Mouse (Mus musculus): Measurements from ENCODE around the gene Olig2. TPM values are rescaled to one million over a fixed set of nuclear protein-coding genes. Genes with fewer than 3 reads are reported as not detected.

Gene Olig2
- polyA plus RNA-seq (2015; fragmentation: Nextera tagmentation; extraction: Ambion mirVana), result not detected in 2 replicates

- H3K9me3 ChIP-seq (replicated peaks), result no peaks in the 10 kb centered on the region
- no peak within 1 kb of the TSS for H3K9ac ChIP-seq
- H3K4me1 ChIP-seq, result peaks cover 39% of the 10 kb centered on the region
- 1% methylated on average over 53 of the region's 53 CpGs for WGBS
- H3K4me2 ChIP-seq, result peak within 1 kb of the TSS; percentile 50
- peak within 1 kb of the TSS; percentile 32 for H3K4me3 ChIP-seq (replicated peaks)
- peaks cover 100% of the 10 kb centered on the region for H3K27me3 ChIP-seq
- H3K36me3 ChIP-seq, result no peaks in the 10 kb centered on the region
- H3K27ac ChIP-seq, result no peak within 1 kb of the TSS
- ATAC-seq (replicated peaks; ENCODE audit: low FRiP score), result peak; percentile 43; the same call in 1 of the 2 replicates
Observed at GRCm38 (mm10) chr16:91225233-91226037, at the start of gene Olig2. Olig2 (plus strand) TSS chr16:91225457.

GRCm38 (mm10) chr16:91175892-91176291 lies 49.4 kb upstream of the Olig2 start:
- WGBS, result 4% methylated on average over 8 of the region's 8 CpGs
- Histone ChIP-seq H3K36me3 (no peaks in the 10 kb centered on the region), H3K27me3 (peaks cover 97% of the 10 kb centered on the region), H3K4me3 (replicated peaks) (no peak overlapping the region), H3K4me1 (peaks cover 6% of the 10 kb centered on the region; the same call in 1 of the 2 replicates), H3K27ac (no peak overlapping the region), H3K9me3 (replicated peaks) (no peaks in the 10 kb centered on the region), H3K4me2 (no peak overlapping the region), H3K9ac (no peak overlapping the region)
- peak; percentile 60; the same call in 1 of the 2 replicates for ATAC-seq (replicated peaks; ENCODE audit: low FRiP score)

GRCm38 (mm10) chr16:91187046-91187445 lies 38.2 kb upstream of the Olig2 start:
- Histone ChIP-seq H3K9me3 (replicated peaks) (no peaks in the 10 kb centered on the region), H3K9ac (no peak overlapping the region), H3K27ac (no peak overlapping the region), H3K27me3 (peaks cover 78% of the 10 kb centered on the region), H3K36me3 (no peaks in the 10 kb centered on the region), H3K4me2 (no peak overlapping the region), H3K4me1 (no peaks in the 10 kb centered on the region), H3K4me3 (replicated peaks) (no peak overlapping the region)
- ATAC-seq (replicated peaks; ENCODE audit: low FRiP score), result no peak
- 18% methylated on average over 8 of the region's 8 CpGs for WGBS

- Histone ChIP-seq H3K27me3 (peaks cover 78% of the 10 kb centered on the region), H3K9me3 (replicated peaks) (no peaks in the 10 kb centered on the region), H3K4me1 (no peaks in the 10 kb centered on the region), H3K4me2 (no peak overlapping the region), H3K4me3 (replicated peaks) (no peak overlapping the region), H3K9ac (no peak overlapping the region), H3K36me3 (no peaks in the 10 kb centered on the region), H3K27ac (no peak overlapping the region)
- WGBS, result 69% methylated on average over 10 of the region's 10 CpGs
- ATAC-seq (replicated peaks; ENCODE audit: low FRiP score), result no peak
Observed at GRCm38 (mm10) chr16:91187662-91188061, 37.6 kb upstream of the Olig2 start.

- ATAC-seq (replicated peaks; ENCODE audit: low FRiP score), result no peak
- H3K9ac ChIP-seq, result no peak overlapping the region
- no peak overlapping the region for H3K4me2 ChIP-seq
- H3K4me3 ChIP-seq (replicated peaks), result no peak overlapping the region
- peaks cover 78% of the 10 kb centered on the region for H3K27me3 ChIP-seq
- no peaks in the 10 kb centered on the region for H3K4me1 ChIP-seq
- WGBS, result 81% methylated on average over 12 of the region's 12 CpGs
- H3K27ac ChIP-seq, result no peak overlapping the region
- no peaks in the 10 kb centered on the region for H3K9me3 ChIP-seq (replicated peaks)
- H3K36me3 ChIP-seq, result no peaks in the 10 kb centered on the region
Observed at GRCm38 (mm10) chr16:91188304-91188703, 37.0 kb upstream of the Olig2 start.

GRCm38 (mm10) chr16:91191233-91191632 lies 34.0 kb upstream of the Olig2 start:
- 78% methylated on average over 6 of the region's 6 CpGs for WGBS
- no peak overlapping the region for H3K9ac ChIP-seq
- no peak overlapping the region for H3K4me3 ChIP-seq (replicated peaks)
- H3K4me1 ChIP-seq, result no peaks in the 10 kb centered on the region
- no peak overlapping the region for H3K4me2 ChIP-seq
- H3K27ac ChIP-seq, result no peak overlapping the region
- H3K36me3 ChIP-seq, result no peaks in the 10 kb centered on the region
- ATAC-seq (replicated peaks; ENCODE audit: low FRiP score), result no peak
- H3K27me3 ChIP-seq, result peaks cover 74% of the 10 kb centered on the region
- no peaks in the 10 kb centered on the region for H3K9me3 ChIP-seq (replicated peaks)

- H3K36me3 ChIP-seq, result no peaks in the 10 kb centered on the region
- H3K4me3 ChIP-seq (replicated peaks), result no peak overlapping the region
- no peak overlapping the region for H3K27ac ChIP-seq
- H3K9ac ChIP-seq, result no peak overlapping the region
- H3K27me3 ChIP-seq, result peaks cover 71% of the 10 kb centered on the region
- peaks cover 1% of the 10 kb centered on the region; the same call in 1 of the 2 replicates for H3K9me3 ChIP-seq (replicated peaks)
- no peak overlapping the region for H3K4me2 ChIP-seq
- no peaks in the 10 kb centered on the region for H3K4me1 ChIP-seq
- WGBS, result 78% methylated on average over 9 of the region's 9 CpGs
- no peak for ATAC-seq (replicated peaks; ENCODE audit: low FRiP score)
Observed at GRCm38 (mm10) chr16:91191663-91192237, 33.5 kb upstream of the Olig2 start.

GRCm38 (mm10) chr16:91192672-91193354 lies 32.4 kb upstream of the Olig2 start:
- Histone ChIP-seq H3K27ac (no peak overlapping the region), H3K36me3 (no peaks in the 10 kb centered on the region), H3K4me3 (replicated peaks) (no peak overlapping the region), H3K27me3 (peaks cover 66% of the 10 kb centered on the region), H3K4me2 (no peak overlapping the region), H3K9me3 (replicated peaks) (peaks cover 6% of the 10 kb centered on the region; the same call in 1 of the 2 replicates), H3K9ac (no peak overlapping the region), H3K4me1 (no peaks in the 10 kb centered on the region)
- no peak for ATAC-seq (replicated peaks; ENCODE audit: low FRiP score)
- WGBS, result 9% methylated on average over 15 of the region's 15 CpGs

GRCm38 (mm10) chr16:91199815-91200214 lies 25.4 kb upstream of the Olig2 start:
- peaks cover 6% of the 10 kb centered on the region; the same call in 1 of the 2 replicates for H3K9me3 ChIP-seq (replicated peaks)
- H3K36me3 ChIP-seq, result no peaks in the 10 kb centered on the region
- H3K4me1 ChIP-seq, result no peaks in the 10 kb centered on the region
- H3K27me3 ChIP-seq, result peaks cover 14% of the 10 kb centered on the region
- H3K4me2 ChIP-seq, result no peak overlapping the region
- WGBS, result 91% methylated on average over 7 of the region's 7 CpGs
- no peak for ATAC-seq (replicated peaks; ENCODE audit: low FRiP score)
- no peak overlapping the region for H3K4me3 ChIP-seq (replicated peaks)
- no peak overlapping the region for H3K9ac ChIP-seq
- no peak overlapping the region for H3K27ac ChIP-seq

- Histone ChIP-seq H3K4me3 (replicated peaks) (no peak overlapping the region), H3K9ac (no peak overlapping the region), H3K4me2 (no peak overlapping the region), H3K4me1 (no peaks in the 10 kb centered on the region), H3K36me3 (no peaks in the 10 kb centered on the region), H3K27ac (no peak overlapping the region), H3K27me3 (peaks cover 26% of the 10 kb centered on the region), H3K9me3 (replicated peaks) (no peaks in the 10 kb centered on the region)
- no peak for ATAC-seq (replicated peaks; ENCODE audit: low FRiP score)
- WGBS, result 92% methylated on average over 3 of the region's 3 CpGs
Observed at GRCm38 (mm10) chr16:91202989-91203388, 22.3 kb upstream of the Olig2 start.

- Histone ChIP-seq H3K9me3 (replicated peaks) (no peaks in the 10 kb centered on the region), H3K36me3 (no peaks in the 10 kb centered on the region), H3K4me2 (no peak overlapping the region), H3K9ac (no peak overlapping the region), H3K27ac (no peak overlapping the region), H3K4me3 (replicated peaks) (no peak overlapping the region), H3K27me3 (peaks cover 54% of the 10 kb centered on the region), H3K4me1 (no peaks in the 10 kb centered on the region)
- WGBS, result 61% methylated on average over 1 of the region's 1 CpGs
- ATAC-seq (replicated peaks; ENCODE audit: low FRiP score), result no peak
Observed at GRCm38 (mm10) chr16:91206371-91206770, 18.9 kb upstream of the Olig2 start.

GRCm38 (mm10) chr16:91217077-91217476 lies 8.2 kb upstream of the Olig2 start:
- no peaks in the 10 kb centered on the region for H3K36me3 ChIP-seq
- H3K4me1 ChIP-seq, result peaks cover 6% of the 10 kb centered on the region
- 41% methylated on average over 6 of the region's 6 CpGs for WGBS
- H3K9me3 ChIP-seq (replicated peaks), result peaks cover 7% of the 10 kb centered on the region
- no peak overlapping the region for H3K4me2 ChIP-seq
- H3K27ac ChIP-seq, result no peak overlapping the region
- no peak overlapping the region for H3K9ac ChIP-seq
- ATAC-seq (replicated peaks; ENCODE audit: low FRiP score), result no peak
- peaks cover 99% of the 10 kb centered on the region for H3K27me3 ChIP-seq
- no peak overlapping the region for H3K4me3 ChIP-seq (replicated peaks)
